Comparison of ENCODE assay signal across 14 mouse cellular contexts in the genomic region with DNA sequence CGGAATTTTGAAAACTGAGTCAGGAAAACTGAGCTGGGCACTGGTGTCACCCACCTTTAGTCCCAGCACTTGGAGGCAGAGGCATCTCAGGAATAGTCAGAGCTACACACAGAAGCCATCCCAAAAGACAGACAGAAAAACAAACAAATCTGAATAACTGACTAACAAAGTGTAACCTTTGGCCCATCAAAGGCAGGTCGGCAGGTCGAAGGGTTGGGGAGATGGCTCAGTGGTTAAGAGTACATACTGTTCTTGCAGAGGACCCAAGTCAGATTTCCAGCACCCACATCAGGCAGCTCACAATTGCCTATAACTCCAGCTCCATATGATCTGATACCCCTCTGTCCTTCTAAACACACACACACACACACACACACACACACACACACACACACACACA.
"Had no signal": no experiment of that assay in that cellular context is flagged by ENCODE, and none has a peak within 500 bp of the region (broad histone marks: within the 10 kb centered on the region; RNA-seq: fewer than 3 reads in every experiment).

No protein-coding gene starts in this region.

- H3K27me3 ChIP-seq: limb, embryonic 13.5 days; liver, embryonic 15.5 days; neural tube, embryonic 15.5 days had no signal

- H3K4me3 ChIP-seq: limb, embryonic 13.5 days; liver, embryonic 15.5 days; midbrain, embryonic 10.5 days; myocyte; neural tube, embryonic 15.5 days had no signal

- H3K36me3 ChIP-seq: limb, embryonic 13.5 days; liver, embryonic 15.5 days; midbrain, embryonic 10.5 days; neural tube, embryonic 15.5 days had no signal

- H3K27ac ChIP-seq: hindbrain, postnatal 0 days; limb, embryonic 13.5 days; liver, embryonic 15.5 days; midbrain, embryonic 10.5 days; neural tube, embryonic 15.5 days had no signal

- DNase-seq: left cerebral cortex, postnatal 4 days; lung, embryonic 14.5 days; lung, postnatal 10 days; lung, postnatal 4 days; midbrain, embryonic 14.5 days; right cerebral cortex, adult 18-20 months; right cerebral cortex, postnatal 25 days; thymus, postnatal 4 days had no signal

- H3K4me2 ChIP-seq: limb, embryonic 13.5 days; liver, embryonic 15.5 days; lung, embryonic 14.5 days; neural tube, embryonic 15.5 days had no signal

- H3K9me3 ChIP-seq: limb, embryonic 13.5 days; liver, embryonic 15.5 days; midbrain, embryonic 10.5 days; neural tube, embryonic 15.5 days had no signal

- ATAC-seq: hindbrain, postnatal 0 days had no signal

- H3K9ac ChIP-seq: limb, embryonic 13.5 days; liver, embryonic 15.5 days; lung, embryonic 14.5 days; neural tube, embryonic 15.5 days had no signal
